Mouse (Mus musculus) megakaryocyte progenitor cell, adult 5-6 weeks (primary cell): ENCODE measurements around the gene Zfp362. TPM values are rescaled to one million over a fixed set of nuclear protein-coding genes. Genes with fewer than 3 reads are reported as not detected.
A peak's percentile ranks its signal among the peaks of the same experiment; 100 is the strongest.

Source experiments
- ATAC-seq: replicated peaks from 2 replicates; pipeline ENCODE4 v1.8.0; 2016; ENCODE audit warnings: mild to moderate bottlenecking, moderate TSS enrichment, inconsistent platforms; ENCODE audit not compliant: poor library complexity
- total RNA-seq, 2 experiments: library from RNA; stranded (forward) in 1 of 2; stranded (reverse) in 1 of 2; fragments of 157-497, 149-512 nt in 1 of 2; fragments of 200-1000 nt in 1 of 2; gene quantifications; 2 replicates each; pipeline versions ENCODE4 v1.2.3 to v1.2.4; 2015 to 2017

Gene Zfp362
- total RNA-seq, 2 experiments from 2014 or later, result 5.7 to 20.5 TPM

DNA sequence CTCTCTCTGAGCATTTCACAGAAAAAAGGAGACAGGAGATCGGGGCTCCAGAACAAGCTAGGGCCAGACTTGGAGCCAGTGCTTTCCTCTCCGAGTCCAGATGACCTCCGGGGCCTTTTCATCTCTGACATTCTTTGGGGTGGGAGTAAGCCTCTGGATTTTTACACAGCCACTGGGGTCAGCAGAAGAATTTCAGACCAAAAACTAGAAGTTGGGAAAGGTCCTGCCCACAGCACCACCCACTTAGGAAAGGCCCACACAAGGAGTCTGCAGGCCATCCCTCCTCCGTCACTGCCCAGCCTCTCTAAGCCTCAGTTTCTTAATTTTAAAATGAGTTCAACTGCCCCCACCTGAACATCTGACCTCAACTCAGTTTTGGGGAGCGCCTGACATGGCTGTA is 2.3 kb downstream of the Zfp362 start:
- ATAC-seq, result no peak

DNA sequence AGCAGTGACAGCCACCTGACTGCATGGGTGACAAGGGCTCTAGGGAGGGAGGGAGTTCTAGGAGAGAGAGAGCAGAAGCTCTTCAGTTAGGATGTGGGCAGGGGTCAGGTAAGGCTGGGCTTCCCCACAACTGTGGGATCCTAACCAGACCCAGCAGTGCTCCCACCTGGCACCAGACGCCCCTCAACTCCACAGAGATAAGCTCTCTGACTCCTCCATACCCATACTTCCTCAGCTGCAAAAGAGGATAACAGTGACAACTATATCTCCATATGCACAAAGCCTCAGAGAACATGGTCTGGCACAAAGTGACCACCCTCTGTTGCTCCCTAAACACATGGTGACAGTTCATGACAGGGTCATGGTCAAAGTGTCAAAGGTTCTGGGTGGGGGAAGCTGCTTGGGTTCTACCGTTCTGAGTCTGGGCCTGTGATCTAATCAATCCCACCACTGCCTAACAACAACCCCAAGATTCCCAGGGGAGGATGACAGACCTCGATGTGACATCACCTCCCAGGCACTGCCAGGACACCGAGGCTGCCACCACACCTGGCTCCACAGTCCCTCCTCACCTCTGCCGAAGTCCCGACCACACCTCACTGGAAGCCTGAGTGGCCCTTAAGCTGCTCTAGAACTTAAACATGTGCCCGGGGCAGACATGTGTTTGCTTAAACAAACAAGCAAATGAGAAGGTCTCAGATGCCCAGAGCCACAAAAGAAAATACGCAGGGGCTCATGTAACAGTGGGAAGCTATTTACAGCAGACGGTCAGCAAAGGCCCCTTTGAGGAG is 4.0 kb downstream of the Zfp362 start:
- ATAC-seq, result peak; percentile 38

DNA sequence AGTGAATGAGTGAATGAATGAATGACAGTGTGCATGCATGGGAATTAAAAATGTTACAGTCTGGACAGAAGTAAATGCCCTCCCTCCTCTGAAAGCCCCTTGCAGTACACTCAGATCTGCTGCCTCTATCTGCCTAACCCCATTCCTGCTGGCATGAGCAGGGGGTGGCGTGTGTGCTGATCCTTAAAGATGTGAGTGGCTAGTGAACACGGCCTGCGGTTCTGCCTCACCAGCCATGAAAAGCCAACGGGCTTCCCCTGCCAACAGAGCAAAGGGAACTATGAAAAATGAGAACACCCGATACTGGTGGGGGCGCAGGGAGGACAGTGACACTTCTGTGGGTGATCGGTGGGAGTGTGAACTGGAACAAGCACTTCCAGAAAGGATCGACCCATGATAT is 9.1 kb downstream of the Zfp362 start:
- ATAC-seq, result peak; percentile 27

DNA sequence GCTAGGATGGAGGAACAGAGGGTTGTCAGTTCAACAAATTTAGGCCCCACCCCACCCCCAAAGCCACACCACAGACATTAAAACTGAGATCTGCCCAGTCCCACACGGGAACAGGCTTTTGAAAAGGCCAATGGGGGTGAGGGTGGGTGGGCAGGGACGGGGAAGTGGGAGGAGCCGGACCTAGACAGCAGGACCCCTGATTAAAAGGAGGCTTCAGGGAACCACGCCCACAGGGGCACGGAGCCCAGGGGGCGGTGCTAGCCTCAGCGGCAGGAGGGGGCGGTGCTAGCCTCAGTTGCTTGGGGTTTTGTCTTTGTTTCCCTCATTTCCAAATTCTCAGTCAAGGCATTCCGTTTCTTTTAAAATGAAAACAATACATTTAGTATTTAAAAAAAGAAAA is 10.2 kb downstream of the Zfp362 start:
- ATAC-seq, result peak; percentile 51

DNA sequence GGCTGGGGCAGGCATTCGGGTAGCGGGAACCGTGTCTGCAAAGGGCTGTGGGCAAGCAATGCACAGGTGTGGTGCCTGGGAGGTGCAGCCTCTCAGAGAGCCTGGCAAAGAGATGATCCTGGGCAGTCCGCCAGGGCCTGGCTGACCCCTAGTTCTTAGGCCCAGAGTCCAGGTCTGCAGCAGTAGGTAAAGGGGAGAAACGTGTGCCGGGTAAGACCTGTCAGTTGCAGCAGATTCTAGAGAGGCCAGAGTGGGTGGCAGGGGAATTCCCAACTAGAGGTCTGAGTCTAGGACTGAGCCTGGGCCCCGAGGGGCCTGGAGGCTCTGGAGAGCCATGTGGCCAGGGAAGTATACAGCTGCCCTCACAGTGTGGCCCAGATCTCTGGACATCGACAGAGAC is 11.6 kb downstream of the Zfp362 start:
- ATAC-seq, result no peak

DNA sequence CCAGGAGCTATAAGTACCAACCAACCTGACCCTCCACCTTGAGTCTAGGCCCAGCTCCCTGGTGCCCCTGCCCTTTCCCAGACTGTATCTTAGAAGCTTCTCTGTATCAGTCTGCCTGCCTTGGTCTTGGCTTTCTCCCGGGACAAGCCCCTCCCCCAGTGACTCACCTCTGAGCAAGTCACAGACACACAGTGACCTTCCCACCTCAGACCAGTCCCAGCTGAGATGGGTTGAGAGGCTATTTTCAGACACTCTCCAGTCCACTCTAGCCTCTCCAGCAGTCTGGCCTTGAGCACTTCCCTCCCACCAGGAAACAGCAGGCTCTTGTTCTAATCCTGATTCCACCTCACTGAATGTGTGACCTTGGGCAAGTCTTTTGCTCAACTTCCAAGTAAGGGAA is 12.1 kb downstream of the Zfp362 start:
- ATAC-seq, result no peak

DNA sequence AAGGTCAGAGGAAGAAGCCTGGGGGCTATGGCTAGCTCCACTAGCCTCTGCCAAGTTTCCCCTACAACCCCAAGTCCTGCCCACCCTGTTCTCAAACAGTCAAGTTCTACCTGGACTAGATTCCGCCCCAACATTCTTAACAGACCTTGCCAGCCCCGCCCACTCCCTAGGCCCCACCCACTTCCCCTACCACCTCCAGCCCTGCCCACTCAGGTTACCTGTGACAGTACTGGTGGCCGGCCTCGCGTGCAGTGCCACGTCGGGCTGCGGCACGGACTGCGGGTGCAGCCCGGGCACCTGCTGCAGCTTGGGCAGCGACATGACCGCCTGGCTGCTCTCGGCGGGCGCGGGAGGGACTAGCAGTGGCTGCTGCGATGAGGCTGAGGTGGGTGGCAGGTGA is 16.2 kb downstream of the Zfp362 start:
- no peak for ATAC-seq

DNA sequence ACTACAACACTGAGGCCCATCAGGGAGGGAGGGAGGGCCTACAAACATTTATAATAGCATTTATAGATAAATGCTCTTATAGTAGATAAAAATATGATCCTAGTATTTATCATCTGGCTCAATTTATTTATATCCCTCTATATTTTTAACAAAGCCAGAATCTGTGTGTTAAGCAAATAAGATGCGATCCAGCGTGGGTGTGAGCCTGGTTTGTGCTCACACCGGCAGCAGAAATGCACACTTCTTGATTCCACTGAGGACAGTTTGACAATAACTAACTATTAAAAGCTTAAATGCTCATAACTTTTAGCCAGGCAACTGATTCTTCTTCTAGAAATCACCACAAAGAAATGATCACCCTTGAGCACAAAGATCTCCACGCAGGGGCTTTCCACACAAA is 17.7 kb downstream of the Zfp362 start:
- no peak for ATAC-seq

DNA sequence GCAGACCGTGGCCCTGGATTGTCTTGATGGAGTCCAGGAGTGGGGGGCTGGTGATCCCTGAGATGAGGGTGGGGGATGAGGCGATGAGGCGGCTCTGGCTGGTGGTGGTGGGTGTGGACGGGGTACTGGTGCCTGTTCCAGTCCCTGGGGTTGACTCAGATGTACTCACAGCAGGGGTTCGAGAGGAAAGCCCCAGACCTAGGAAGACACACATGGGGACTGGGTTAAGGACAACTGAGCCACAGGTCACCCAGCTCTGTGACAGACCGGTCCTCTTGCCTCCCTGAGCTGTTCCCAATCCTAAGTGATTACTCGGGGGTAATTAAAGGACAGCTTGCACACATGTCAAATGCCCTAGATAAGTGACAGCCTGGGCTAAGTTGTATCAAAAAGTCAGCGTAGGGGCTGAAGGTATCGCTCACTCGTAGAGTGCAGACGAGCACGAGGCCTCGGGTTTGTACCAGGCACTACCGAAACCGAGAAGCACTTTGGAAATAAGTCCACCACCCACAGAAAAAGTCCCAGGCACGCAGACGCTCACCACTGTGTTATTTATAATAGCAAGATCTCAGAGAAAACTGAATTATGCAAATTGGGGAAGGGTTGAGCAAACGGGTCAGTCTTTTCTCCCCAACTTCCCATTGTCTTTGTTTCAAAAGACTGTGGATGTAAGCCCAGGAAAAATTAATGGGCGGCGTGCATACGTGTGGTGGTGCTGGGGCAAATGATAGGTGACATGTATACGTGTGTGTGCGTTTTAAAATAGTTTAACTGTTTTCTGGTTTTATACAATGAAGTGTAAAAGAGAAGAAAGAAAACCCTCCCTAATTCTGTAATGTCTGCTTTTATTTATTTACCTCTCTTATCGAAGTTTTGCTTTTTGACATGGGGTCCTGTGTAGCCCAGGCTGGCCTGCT is 18.6 kb downstream of the Zfp362 start:
- ATAC-seq, result no peak

DNA sequence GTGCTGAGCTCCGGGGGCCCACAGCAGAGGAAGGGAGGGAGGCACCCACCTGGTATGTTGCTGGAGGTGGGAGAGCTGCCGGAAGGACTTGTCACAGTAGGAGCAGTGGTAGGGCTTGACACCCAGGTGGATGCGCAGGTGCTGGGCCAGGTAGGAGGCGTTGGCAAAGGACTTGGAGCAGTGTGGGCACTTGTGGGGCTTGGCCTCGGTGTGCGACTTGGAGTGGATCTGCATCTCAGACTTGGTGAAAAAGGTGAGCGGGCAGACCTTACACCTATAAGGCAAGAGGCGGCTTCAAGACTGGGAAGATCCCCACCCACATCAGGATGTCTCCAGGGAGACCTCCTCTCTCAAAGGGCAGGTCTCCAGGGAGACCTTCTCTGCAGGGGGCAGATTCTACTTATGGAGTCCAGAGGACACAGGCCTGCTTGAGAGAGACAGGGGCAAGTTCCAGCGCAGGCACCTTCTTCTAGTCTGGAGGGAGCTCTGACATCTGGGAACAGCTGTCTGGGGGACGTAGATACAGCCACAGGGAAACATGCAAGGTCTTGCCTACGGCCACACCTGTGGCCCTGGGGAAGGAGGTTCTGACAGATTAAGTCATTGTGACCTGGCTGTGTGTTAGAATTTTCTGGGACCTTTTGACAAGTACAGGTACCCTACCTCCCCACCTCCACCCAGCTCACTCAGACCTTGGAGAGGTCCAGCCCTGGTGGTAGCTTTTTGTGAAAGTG is 19.8 kb downstream of the Zfp362 start:
- no peak for ATAC-seq

DNA sequence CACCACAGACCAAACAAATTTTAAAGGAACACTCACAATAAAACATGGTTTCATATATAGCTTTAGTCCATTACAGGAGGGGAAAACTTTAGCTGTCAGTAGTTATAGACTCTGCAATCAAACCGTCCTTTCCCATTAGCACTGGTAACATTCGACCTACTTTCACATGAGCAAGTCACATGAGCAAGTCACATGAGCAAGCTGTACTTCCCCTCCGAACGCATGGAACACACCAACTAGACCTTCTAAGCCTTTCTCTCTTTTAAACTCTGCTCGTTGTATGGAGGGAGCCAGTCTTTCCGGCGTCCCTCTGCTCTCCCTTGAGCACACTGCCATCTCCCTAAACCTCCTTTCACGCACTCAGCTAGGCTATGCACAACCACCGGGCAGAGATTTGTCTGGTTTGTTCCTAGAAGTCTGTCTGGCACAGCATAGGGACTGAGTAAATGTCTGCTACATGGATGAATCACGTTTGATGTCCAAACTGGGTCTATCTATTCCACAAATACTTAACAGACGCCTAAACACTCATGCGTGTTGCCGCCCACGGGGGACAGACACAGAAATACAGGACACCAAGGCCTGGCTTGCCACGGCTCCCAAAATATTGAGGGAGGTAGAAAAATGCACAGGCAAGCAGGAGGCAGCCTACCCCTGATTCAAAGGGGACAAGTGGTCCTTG is 20.8 kb downstream of the Zfp362 start:
- ATAC-seq, result no peak

DNA sequence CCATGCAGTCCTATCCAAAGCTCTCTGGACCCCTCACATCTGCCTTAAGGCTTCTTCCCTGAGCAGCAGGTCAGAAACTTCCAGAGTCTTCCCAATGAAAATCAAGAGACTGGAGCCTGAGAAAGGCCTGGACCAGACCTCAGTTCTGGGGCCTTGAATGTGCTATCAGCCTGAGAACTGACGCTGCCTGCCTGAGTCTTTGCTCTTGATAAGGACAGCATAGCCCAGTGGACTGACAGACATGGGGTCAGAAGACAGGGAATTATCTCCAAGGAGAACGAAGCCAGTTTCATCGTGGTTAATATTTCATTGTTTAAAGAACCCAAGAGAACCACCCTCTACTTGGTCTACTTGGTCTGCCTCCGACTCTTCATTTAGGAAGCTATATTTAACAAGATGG is 23.2 kb downstream of the Zfp362 start:
- 0 out of 2 replicates have a peak, but pooled peaks have one; percentile 34 for ATAC-seq

DNA sequence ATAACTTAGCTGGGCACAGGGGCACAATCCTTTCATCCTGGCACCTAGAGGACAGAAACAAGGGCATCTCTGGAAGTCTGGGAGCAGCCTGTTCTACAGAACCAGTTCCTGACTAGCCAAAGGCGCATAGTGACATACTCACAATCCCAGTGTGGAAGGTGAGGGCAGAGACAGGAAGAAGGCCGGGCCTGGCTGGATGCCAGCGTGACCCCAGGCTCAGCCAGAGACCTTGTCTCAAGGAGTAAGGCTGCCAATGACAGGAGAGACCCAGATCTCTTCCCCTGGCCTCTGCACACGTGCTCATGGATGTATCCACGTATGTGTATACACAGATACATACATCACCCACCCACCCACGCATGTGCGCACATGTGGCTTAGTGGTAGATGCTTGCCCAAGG is 23.8 kb downstream of the Zfp362 start:
- no peak for ATAC-seq

DNA sequence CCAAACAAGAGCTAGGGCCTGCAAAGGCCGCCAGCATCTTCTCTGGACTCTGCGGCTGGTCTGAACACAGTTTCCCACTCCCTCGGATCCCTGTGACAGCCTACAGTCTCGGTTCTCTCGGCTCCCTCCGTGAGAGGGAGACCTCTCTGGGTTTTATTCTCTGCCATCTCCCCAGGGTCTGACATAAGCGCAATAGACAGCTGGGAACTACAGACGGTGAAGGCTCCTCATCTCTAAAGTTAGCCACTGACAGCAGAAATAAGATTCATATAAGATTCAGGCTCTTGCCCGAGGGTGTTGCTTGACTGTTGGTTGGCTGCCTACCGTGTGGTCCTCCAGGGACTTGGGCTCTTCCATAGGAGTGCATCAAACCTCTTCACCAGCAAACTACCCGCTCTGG is 28.3 kb downstream of the Zfp362 start:
- no peak for ATAC-seq

DNA sequence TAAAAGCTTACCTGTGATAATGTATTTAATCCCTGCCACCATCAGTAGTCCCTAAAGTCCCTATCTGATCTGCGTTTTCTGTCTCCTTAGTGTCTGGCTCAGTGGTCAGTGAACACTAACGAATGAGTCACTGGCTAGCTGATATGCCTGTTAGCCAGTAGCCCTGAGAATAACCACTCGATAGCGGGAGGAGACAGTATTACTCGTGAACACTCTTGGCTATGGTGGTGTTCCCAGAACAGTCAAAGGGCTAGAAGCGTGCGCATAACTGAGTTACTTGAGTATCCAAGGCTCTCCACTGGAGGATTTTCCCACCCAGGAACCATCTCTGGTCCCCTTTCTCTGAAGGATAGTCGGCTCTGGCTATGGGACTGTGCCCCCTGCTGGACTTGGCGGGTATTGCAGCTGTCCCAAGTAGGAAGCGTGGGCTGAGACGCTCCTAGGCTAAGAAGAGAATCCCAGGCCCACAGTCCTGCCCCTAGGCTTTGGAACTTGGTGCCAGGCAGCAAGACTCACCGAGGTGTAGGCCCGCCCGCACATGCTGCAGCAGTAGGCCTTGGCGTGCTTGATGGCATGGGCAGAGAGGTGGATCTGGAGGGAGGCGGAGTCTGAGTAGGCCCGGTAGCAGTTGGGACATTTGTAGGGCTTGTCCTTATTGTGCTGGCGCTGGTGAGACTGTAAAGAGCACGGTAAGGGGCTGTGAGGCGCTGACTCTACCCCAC is 29.1 kb downstream of the Zfp362 start:
- ATAC-seq, result peak; percentile 92

DNA sequence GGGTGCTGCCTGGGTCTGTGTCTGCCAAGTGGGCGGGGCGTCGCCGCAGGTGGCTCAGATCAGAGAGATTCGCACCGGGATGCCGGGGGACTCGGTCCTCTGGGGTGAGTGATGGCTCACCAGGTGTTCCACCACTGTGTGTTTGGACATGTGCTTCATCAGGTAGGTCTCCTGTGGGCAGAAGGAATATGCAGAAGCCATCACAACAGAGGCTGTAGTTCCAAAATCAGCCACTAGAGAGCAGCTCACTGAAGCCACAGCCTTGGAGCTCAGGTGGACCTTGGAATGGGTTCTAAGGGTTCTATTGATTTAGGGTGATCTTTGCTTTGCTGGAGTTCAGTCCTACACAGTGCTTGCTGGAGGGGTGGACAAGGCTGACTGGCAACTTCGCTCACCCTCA is 31.4 kb downstream of the Zfp362 start:
- ATAC-seq, result peak; percentile 53; the same call in 1 of the 2 replicates

DNA sequence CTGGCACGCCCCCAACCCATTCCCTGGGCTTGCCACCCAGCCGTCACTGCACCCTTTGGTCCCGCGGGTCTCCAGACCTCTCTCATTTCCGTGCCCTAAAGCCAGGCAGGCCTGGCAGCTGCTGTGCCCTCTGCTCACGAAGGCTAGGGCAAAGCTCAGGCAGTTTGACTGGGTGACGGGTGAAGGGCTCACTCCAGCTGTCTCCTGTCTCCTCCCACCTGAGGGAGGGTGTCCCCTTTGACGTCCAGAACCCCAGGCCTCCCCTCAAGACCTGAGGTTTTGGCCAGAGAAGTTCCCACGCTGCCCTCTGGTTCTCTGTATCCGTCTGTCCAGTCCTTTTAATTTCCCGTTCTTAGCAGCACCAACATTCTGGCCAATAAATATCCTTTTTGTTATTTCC is 32.0 kb downstream of the Zfp362 start:
- ATAC-seq, result no peak

DNA sequence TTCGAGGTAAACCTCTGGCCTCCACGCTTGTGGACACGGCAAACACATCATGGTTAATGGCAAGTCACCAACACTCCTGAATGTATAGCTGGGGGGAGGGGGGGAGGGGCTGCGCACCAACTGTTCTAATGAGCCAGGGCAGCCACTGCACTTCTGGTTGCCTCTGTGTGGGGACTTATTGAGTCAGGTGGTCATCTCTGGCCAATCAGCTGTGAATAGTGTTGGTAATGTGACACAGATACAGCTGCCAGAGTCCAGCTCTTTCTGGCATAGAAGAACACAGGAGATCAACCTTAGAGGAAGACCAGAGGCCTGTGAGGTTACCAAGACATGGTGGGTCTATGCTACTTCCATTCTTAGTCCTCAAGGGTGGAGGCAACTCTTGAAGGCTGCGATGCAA is 35.1 kb downstream of the Zfp362 start:
- no peak for ATAC-seq

DNA sequence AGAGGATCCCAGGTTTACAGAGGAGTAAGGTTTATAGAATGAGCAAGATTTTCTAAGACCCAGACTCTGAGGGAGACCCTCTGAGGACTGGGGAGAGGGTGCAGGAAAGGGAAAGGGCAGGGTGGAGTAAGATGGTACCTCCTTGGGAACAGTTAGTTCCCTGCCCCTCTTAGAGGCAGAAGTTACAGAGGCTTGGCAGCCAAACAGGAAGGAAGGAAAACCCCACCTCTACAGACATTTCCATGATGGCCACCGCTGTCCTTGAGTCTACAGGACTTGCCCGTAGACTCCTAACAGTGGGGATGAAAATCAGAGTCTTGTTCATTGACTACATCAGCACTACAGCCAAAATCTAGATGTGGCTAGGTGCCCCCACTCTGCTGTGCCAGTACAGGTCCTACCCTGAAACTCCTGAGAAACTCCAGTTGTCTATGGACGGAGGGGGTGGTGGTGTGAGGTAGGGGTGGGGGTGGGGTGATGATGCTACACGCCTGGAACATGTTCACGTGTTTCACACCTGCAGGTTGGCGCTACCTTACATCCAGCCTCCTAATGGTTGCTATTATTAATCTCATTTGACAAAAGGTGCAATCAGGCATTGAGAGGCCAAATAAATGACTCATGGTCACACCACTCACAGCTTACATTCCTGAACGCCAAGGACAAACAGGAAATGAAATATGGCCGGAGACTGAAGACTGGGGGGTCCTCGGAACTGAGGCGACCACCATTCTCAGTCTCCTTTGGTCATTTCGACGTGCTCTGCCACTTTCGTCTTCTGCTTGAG is 36.1 kb downstream of the Zfp362 start:
- ATAC-seq, result no peak
